Mouse (Mus musculus): Measurements from ENCODE around the gene Tmem38b.

DNA sequence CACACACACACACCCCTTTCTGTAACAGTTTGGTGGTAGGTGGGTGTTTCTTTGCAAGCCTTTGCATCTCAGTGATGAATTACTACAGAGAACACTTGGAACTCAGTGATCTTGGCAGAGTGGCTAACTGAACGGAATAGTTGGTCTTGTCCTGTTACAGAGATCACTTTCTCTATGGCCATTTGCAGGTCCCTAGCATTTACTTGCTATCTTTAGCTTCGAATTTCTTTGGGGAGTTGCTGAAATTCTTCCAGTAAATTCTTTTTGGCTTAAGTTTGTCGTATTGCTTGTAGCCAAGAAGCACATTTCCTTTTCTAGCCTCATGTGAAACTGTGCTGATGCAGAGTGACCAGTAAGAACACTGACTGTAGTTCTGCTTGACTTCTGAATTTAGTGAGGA is 3.1 kb downstream of the Tmem38b start:
- TF ChIP-seq CTCF (IDR thresholded peaks at IDR 0.05; ENCODE audit: borderline replicate concordance, insufficient read depth, low read depth, low read length) (no peak), POLR2A (IDR thresholded peaks at IDR 0.05; ENCODE audit: borderline replicate concordance, insufficient read depth, low read length) (no peak)
